Mouse (Mus musculus) CH12.LX (cell line): ENCODE measurements around the gene Cntrob.

Experiments used
- CHD1 ChIP-seq: IDR thresholded peaks from 2 replicates; pipeline ENCODE4 v1.6.1; 2012; ENCODE audit warnings: low read depth, low read length, improper control_type of control experiment, inconsistent platforms
- CTCF ChIP-seq, 2 experiments: IDR thresholded peaks in 1 of 2; conservative IDR thresholded peaks in 1 of 2; 2 replicates each; pipeline ENCODE4 v1.5.1; 2011 to 2012; ENCODE audit warnings: low read depth in 2 of 2, low read length in 2 of 2, improper control_type of control experiment in 1 of 2, inconsistent platforms in 1 of 2, mild to moderate bottlenecking in 1 of 2, moderate library complexity in 1 of 2
- E2F4 ChIP-seq: IDR thresholded peaks from 2 replicates; pipeline ENCODE4 v1.6.1; 2011; ENCODE audit warnings: low read depth, low read length, improper control_type of control experiment; ENCODE audit not compliant: insufficient replicate concordance
- EP300 ChIP-seq: IDR thresholded peaks from 2 replicates; pipeline ENCODE4 v1.6.1; 2011; ENCODE audit warnings: low read length, improper control_type of control experiment
- MEF2A ChIP-seq: IDR thresholded peaks from 2 replicates; pipeline ENCODE4 v1.6.1; 2014; ENCODE audit warnings: low read depth, mild to moderate bottlenecking, inconsistent platforms, low read length, improper control_type of control experiment, borderline replicate concordance
- NRF1 ChIP-seq: IDR thresholded peaks from 2 replicates; pipeline ENCODE4 v1.6.1; 2014; ENCODE audit warnings: low read depth, mild to moderate bottlenecking, inconsistent platforms, low read length, improper control_type of control experiment, moderate library complexity
- POLR2A ChIP-seq: IDR thresholded peaks from 2 replicates; pipeline ENCODE4 v1.6.1; 2011; ENCODE audit warnings: low read depth, mild to moderate bottlenecking, improper control_type of control experiment, low read length
- USF1 ChIP-seq: IDR thresholded peaks from 2 replicates; pipeline ENCODE4 v1.6.1; 2014; ENCODE audit warnings: low read depth, mild to moderate bottlenecking, inconsistent platforms, low read length, improper control_type of control experiment
- ZNF384 ChIP-seq: IDR thresholded peaks from 2 replicates; pipeline ENCODE4 v1.6.1; 2012; ENCODE audit warnings: low read depth, low read length, improper control_type of control experiment, inconsistent platforms

GRCm38 (mm10) chr11:69295286-69295685 is 28.3 kb downstream of the Cntrob start:
- TF ChIP-seq USF1 (no peak), CTCF (conservative IDR thresholded peaks at IDR 0.05 in 1 of 2, IDR thresholded peaks at IDR 0.05 in 1 of 2; ENCODE audit: low read depth in 2 of 2, low read length in 2 of 2) (no peak), POLR2A (no peak), ZNF384 (no peak), EP300 (no peak), MEF2A (no peak), NRF1 (no peak), E2F4 (no peak), CHD1 (no peak)
